Mouse (Mus musculus) intestine, embryonic 14.5 days (tissue): ENCODE measurements around the gene Arid1b. TPM values are rescaled to one million over a fixed set of nuclear protein-coding genes. Genes with fewer than 3 reads are reported as not detected.

Experiments
- ATAC-seq: fragments of 200-750 bp; cut with Nextera tagmentation; replicated peaks from 2 replicates; pipeline ENCODE4 v1.8.0; 2017; ENCODE audit warnings: low read depth, moderate number of reproducible peaks, moderate TSS enrichment, moderate library complexity; ENCODE audit not compliant: low FRiP score, low TSS enrichment
- DNase-seq: peaks from one replicate; pipeline ENCODE4 v3.0.0-alpha.2; 2018; ENCODE audit warnings: low spot score
- H3K27ac ChIP-seq: fragments of 300-500 bp; sonication (generic); 2 replicates; pipeline ENCODE4 v1.5.1; 2014; ENCODE audit warnings: low read depth, mild to moderate bottlenecking, control low read depth
- H3K27me3 ChIP-seq: fragments of 300-500 bp; sonication (generic); replicated peaks from 2 replicates; pipeline ENCODE4 v1.6.1; 2014; ENCODE audit warnings: low read length, control low read depth; ENCODE audit not compliant: control insufficient read depth, insufficient read depth
- H3K36me3 ChIP-seq: fragments of 300-500 bp; sonication (generic); 2 replicates; pipeline ENCODE4 v1.6.1; 2014; ENCODE audit warnings: low read length, control low read depth; ENCODE audit not compliant: control insufficient read depth, insufficient read depth
- H3K4me1 ChIP-seq: fragments of 300-500 bp; sonication (generic); replicated peaks from 2 replicates; pipeline ENCODE4 v1.6.1; 2014; ENCODE audit warnings: low read length, control low read depth, mixed read lengths; ENCODE audit not compliant: control insufficient read depth, insufficient read depth
- H3K4me2 ChIP-seq: fragments of 300-500 bp; sonication (generic); 2 replicates; pipeline ENCODE4 v1.6.1; 2014; ENCODE audit warnings: low read length
- H3K4me3 ChIP-seq: fragments of 300-500 bp; sonication (generic); 2 replicates; pipeline ENCODE4 v1.5.1; 2014; ENCODE audit warnings: low read depth, low read length, control low read depth, mixed read lengths
- H3K9ac ChIP-seq: fragments of 300-500 bp; sonication (generic); 2 replicates; pipeline ENCODE4 v1.6.1; 2014; ENCODE audit warnings: mild to moderate bottlenecking, low read length
- H3K9me3 ChIP-seq: fragments of 300-500 bp; sonication (generic); 2 replicates; pipeline ENCODE4 v1.6.1; 2016; ENCODE audit warnings: low read length, control low read depth; ENCODE audit not compliant: control insufficient read depth
- WGBS: fragments of 180-500 bp; shearing (Covaris S2); extraction: QIAGEN DNeasy Blood & Tissue Kit; methylation state at CpG from one replicate; pipeline ENCODE4 v1.1.7; 2014; 5-methylcytosine and 5-hydroxymethylcytosine counted together
- polyA plus RNA-seq: library from polyadenylated mRNA; unstranded; fragments of >200 nt; fragmentation: Nextera tagmentation; extraction: Ambion mirVana; gene quantifications from 2 replicates; pipeline ENCODE4 v1.2.1, GENCODE M21; 2014

The Arid1b gene
- polyA plus RNA-seq, 1 experiment from 2014 or later, result 16.4 TPM

GRCm38 (mm10) chr17:5310425-5310888 is 316.3 kb downstream of the Arid1b start:
- no peak for ATAC-seq

GRCm38 (mm10) chr17:5311062-5311461 is 316.9 kb downstream of the Arid1b start:
- H3K27me3 ChIP-seq, result no peaks in the 10 kb centered on the region
- no peak for ATAC-seq

More at GRCm38 (mm10) chr17:5310425-5310888, 316.3 kb downstream of the Arid1b start:
- Histone ChIP-seq H3K4me2 (no peak overlapping the region), H3K36me3 (peaks cover 39% of the 10 kb centered on the region), H3K27me3 (no peaks in the 10 kb centered on the region), H3K4me1 (peaks cover 30% of the 10 kb centered on the region), H3K27ac (peak overlapping the region; percentile 71), H3K4me3 (no peak overlapping the region), H3K9me3 (no peaks in the 10 kb centered on the region), H3K9ac (no peak overlapping the region)
- DNase-seq, result no peak
- 64% methylated on average over 11 of the region's 11 CpGs for WGBS

GRCm38 (mm10) chr17:5312307-5312706 is 318.2 kb downstream of the Arid1b start:
- H3K4me1 ChIP-seq, result peaks cover 30% of the 10 kb centered on the region
- no peak overlapping the region for H3K4me2 ChIP-seq
- no peaks in the 10 kb centered on the region for H3K9me3 ChIP-seq
- DNase-seq (no peak), ATAC-seq (no peak)
- H3K27ac ChIP-seq, result no peak overlapping the region
- H3K36me3 ChIP-seq, result peaks cover 42% of the 10 kb centered on the region
- no peak overlapping the region for H3K9ac ChIP-seq
- no peak overlapping the region for H3K4me3 ChIP-seq
- 76% methylated on average over 5 of the region's 5 CpGs for WGBS
- no peaks in the 10 kb centered on the region for H3K27me3 ChIP-seq

More at GRCm38 (mm10) chr17:5311062-5311461, 316.9 kb downstream of the Arid1b start:
- DNase-seq, result no peak
- H3K27ac ChIP-seq, result peak overlapping the region; percentile 71; the same call in 1 of the 2 replicates
- H3K9me3 ChIP-seq, result no peaks in the 10 kb centered on the region
- H3K4me2 ChIP-seq, result no peak overlapping the region
- no peak overlapping the region for H3K9ac ChIP-seq
- WGBS, result 82% methylated on average over 7 of the region's 7 CpGs
- H3K4me3 ChIP-seq, result no peak overlapping the region
- H3K4me1 ChIP-seq, result peaks cover 30% of the 10 kb centered on the region
- H3K36me3 ChIP-seq, result peaks cover 44% of the 10 kb centered on the region

- Histone ChIP-seq H3K4me2 (no peak overlapping the region), H3K4me1 (peaks cover 24% of the 10 kb centered on the region), H3K27ac (no peak overlapping the region), H3K9ac (no peak overlapping the region), H3K9me3 (no peaks in the 10 kb centered on the region), H3K36me3 (peaks cover 48% of the 10 kb centered on the region), H3K4me3 (no peak overlapping the region), H3K27me3 (no peaks in the 10 kb centered on the region)
- ATAC-seq, result no peak
- no peak for DNase-seq
- 52% methylated on average over 7 of the region's 7 CpGs for WGBS
These were observed 320.6 kb downstream of the Arid1b start for GRCm38 (mm10) chr17:5314735-5315134.

GRCm38 (mm10) chr17:5316489-5316888 is 322.4 kb downstream of the Arid1b start:
- peaks cover 62% of the 10 kb centered on the region for H3K36me3 ChIP-seq
- 85% methylated on average over 7 of the region's 7 CpGs for WGBS

GRCm38 (mm10) chr17:5321589-5322225 is 327.6 kb downstream of the Arid1b start:
- ATAC-seq (no peak; the same call in 1 of the 2 replicates), DNase-seq (no peak)
- WGBS, result 71% methylated on average over 8 of the region's 8 CpGs
- Histone ChIP-seq H3K27ac (no peak overlapping the region), H3K4me3 (no peak overlapping the region), H3K9ac (no peak overlapping the region), H3K9me3 (no peaks in the 10 kb centered on the region), H3K4me1 (peaks cover 24% of the 10 kb centered on the region), H3K4me2 (no peak overlapping the region), H3K27me3 (no peaks in the 10 kb centered on the region), H3K36me3 (peaks cover 48% of the 10 kb centered on the region)

More at GRCm38 (mm10) chr17:5316489-5316888, 322.4 kb downstream of the Arid1b start:
- Histone ChIP-seq H3K4me2 (no peak overlapping the region), H3K4me1 (peaks cover 7% of the 10 kb centered on the region; the same call in 1 of the 2 replicates), H3K4me3 (no peak overlapping the region), H3K9me3 (no peaks in the 10 kb centered on the region), H3K27me3 (no peaks in the 10 kb centered on the region), H3K27ac (no peak overlapping the region), H3K9ac (no peak overlapping the region)
- ATAC-seq (no peak), DNase-seq (no peak)

- peaks cover 24% of the 10 kb centered on the region for H3K4me1 ChIP-seq
- no peak overlapping the region for H3K4me3 ChIP-seq
- no peak overlapping the region for H3K27ac ChIP-seq
- 81% methylated on average over 9 of the region's 9 CpGs for WGBS
- peaks cover 53% of the 10 kb centered on the region for H3K36me3 ChIP-seq
- no peaks in the 10 kb centered on the region for H3K27me3 ChIP-seq
- no peak overlapping the region for H3K9ac ChIP-seq
- no peak for DNase-seq
- no peak for ATAC-seq
- H3K4me2 ChIP-seq, result no peak overlapping the region
- H3K9me3 ChIP-seq, result no peaks in the 10 kb centered on the region
These were observed 328.5 kb downstream of the Arid1b start for GRCm38 (mm10) chr17:5322594-5322993.

- Histone ChIP-seq H3K27me3 (no peaks in the 10 kb centered on the region), H3K4me3 (no peak overlapping the region), H3K9me3 (no peaks in the 10 kb centered on the region), H3K36me3 (peaks cover 59% of the 10 kb centered on the region), H3K27ac (peak overlapping the region; percentile 80; the same call in 1 of the 2 replicates), H3K4me1 (peaks cover 24% of the 10 kb centered on the region), H3K9ac (no peak overlapping the region), H3K4me2 (no peak overlapping the region)
- no peak for ATAC-seq
- DNase-seq, result no peak
- WGBS, result 20% methylated on average over 1 of the region's 1 CpGs
These were observed 329.6 kb downstream of the Arid1b start for GRCm38 (mm10) chr17:5323746-5324145.
